Mouse (Mus musculus): Measurements from ENCODE around the gene Oxsr1.

Gene Oxsr1

GRCm38 (mm10) chr9:119337842-119338241 lies 15.6 kb upstream of the Oxsr1 start:
- DNase-seq = no peak

GRCm38 (mm10) chr9:119335571-119335970 lies 13.3 kb upstream of the Oxsr1 start:
- no peak for DNase-seq

GRCm38 (mm10) chr9:119334834-119335233 lies 12.6 kb upstream of the Oxsr1 start:
- no peak for DNase-seq

GRCm38 (mm10) chr9:119334324-119334723 lies 12.1 kb upstream of the Oxsr1 start:
- peak; percentile 68 for DNase-seq

- no peak for DNase-seq
Measured at GRCm38 (mm10) chr9:119330186-119330963, 8.1 kb upstream of the Oxsr1 start.

DNA sequence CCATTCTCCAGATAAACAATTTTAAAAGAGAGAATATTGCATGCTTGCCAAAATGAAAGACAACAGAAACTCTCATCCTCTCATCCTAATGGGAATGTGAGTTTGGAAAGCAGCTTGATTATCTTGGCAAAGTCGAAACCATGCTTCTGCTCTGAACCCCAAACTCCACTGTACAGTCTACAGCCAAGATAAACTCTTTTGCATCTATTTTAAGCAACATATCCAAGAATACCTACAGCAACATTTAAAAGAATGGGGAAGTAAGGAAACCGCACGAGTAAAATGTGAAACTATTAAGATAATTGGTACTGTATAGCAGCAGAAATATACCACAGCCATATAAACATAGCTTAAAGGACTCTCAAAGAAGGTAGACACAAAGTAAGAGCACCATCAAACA lies 6.3 kb upstream of the Oxsr1 start:
- no peak for DNase-seq

- DNase-seq = no peak
Measured at GRCm38 (mm10) chr9:119324130-119324529, 1.9 kb upstream of the Oxsr1 start.

DNA sequence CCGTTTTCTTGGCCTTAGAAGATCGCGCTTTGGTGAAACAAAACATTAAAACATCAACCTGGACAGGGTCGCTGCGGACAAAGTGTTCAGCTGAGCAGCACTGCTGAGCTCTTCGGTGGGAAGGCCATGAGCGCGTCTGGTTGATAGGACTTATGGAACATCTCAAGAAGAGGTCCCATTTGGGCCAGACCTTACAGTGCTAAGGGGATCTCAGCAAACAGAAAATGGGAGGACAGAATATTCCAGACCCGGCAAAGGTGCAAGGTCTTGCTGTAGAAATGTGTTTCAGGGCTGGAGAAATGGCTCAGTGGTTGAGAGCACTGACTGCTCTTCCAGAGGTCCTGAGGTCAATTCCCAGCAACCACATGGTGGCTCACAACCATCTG lies 1.0 kb upstream of the Oxsr1 start:
- DNase-seq = no peak

- no peak for DNase-seq
Measured at GRCm38 (mm10) chr9:119321392-119322229, 616 bp downstream of the Oxsr1 start.

DNA sequence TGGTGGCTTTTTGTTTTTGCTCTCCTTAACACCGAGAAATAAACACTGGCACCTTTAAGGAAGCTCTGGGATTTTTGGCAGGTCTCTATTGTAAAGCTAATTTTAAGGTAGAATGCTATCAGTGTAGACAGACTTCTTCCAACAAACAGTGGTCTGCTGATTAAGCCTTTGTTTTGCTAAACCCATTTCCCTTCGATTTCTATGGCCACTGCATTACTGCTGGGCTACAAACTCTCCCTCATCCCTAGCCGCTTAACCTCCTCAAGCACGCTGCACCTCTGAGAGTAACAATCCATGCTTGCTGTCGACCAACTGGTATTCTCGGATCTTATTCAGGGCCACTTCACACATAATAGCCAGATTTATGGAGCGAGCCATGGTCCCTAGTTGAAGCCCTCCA lies 1.3 kb downstream of the Oxsr1 start:
- no peak for DNase-seq

- no peak for DNase-seq
Measured at GRCm38 (mm10) chr9:119320446-119320845, 1.8 kb downstream of the Oxsr1 start.

DNA sequence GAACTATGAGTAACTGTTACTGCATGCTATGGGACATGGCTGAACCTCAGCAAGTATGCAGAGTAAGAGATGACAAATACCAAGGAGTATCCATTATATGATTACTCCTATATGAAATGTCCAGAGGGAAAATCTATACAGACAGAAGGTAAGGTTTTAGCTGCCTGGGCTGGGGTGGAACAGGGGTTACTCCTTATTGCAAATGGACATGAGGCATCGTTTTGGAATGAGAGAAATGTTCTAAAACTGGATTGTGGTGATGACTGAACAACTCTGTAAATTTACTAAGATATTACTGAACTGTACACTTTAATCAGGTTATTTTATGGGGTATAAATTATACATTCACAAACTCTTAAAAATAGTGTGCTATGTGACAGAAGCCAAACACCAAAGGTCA lies 3.3 kb downstream of the Oxsr1 start:
- DNase-seq = no peak

DNA sequence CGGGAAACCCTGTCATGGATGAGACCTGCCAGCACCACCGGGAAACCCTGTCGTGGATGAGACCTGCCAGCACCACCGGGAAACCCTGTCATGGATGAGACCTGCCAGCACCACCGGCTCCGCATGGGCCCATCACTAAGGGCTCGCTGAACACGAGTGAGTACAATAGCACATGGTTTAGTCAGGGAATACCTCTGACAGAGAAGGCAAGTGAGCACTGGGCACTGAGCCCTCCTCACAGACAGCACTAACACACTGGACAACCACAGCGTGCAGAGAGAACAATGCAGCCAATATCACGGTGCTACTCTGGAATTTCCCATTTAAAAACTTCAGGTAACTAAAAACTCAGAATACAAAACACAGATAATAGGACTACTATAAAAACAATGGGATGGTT lies 9.1 kb downstream of the Oxsr1 start:
- no peak for DNase-seq

- no peak for DNase-seq
Measured at GRCm38 (mm10) chr9:119309067-119309466, 13.2 kb downstream of the Oxsr1 start.

- no peak for DNase-seq
Measured at GRCm38 (mm10) chr9:119305863-119306262, 16.4 kb downstream of the Oxsr1 start.

- peak; percentile 43 for DNase-seq
Measured at GRCm38 (mm10) chr9:119298563-119298962, 23.7 kb downstream of the Oxsr1 start.

GRCm38 (mm10) chr9:119297696-119298095 lies 24.5 kb downstream of the Oxsr1 start:
- DNase-seq = peak; percentile 27

- DNase-seq = no peak
Measured at GRCm38 (mm10) chr9:119290791-119291190, 31.4 kb downstream of the Oxsr1 start.

- no peak for DNase-seq
Measured at GRCm38 (mm10) chr9:119280894-119281682, 41.1 kb downstream of the Oxsr1 start.

DNA sequence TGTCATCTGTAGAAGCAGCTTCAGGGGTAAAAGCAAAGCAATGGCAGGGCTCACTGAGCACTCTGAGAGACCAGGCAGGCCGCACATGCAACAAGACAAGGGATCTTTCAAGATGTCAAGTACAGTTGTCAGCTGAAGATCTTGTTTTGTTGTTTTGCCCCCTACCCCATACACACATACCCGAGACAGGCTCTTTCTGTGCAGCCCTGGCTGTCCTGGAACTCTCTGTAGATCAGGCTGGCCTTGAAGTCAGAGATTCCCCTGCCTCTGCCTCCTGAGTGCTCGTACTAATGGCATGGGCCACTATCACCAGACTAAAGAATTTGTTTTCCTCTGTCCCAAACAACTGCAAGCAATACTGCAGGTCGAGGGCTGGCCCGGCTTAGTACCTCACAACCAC lies 44.2 kb downstream of the Oxsr1 start:
- DNase-seq = no peak

GRCm38 (mm10) chr9:119276321-119276720 lies 45.9 kb downstream of the Oxsr1 start:
- DNase-seq = peak; percentile 90

DNA sequence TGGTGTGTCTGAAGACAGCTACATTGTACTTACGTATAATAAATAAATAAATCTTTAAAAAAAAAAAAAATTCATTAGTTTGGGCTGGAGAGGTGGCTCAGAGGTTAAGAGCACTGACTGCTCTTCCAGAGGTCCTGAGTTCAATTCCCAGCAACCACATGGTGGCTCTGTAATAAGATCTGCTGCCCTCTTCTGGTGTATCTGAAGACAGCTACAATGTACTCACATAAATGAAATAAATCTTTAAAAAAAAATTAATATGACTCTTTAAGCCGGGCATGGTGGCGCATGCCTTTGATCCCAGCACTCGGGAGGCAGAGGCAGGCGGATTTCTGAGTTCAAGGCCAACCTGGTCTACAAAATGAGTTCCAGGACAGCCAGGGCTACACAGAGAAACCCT lies 47.4 kb downstream of the Oxsr1 start:
- DNase-seq = peak; percentile 20

GRCm38 (mm10) chr9:119271496-119271895 lies 50.7 kb downstream of the Oxsr1 start:
- DNase-seq = no peak

Data from kidney, adult 9 months (tissue).